Mouse (Mus musculus) erythroblast, adult 5-6 weeks (primary cell): ENCODE data around the gene Lifr. TPM values are rescaled to one million over a fixed set of nuclear protein-coding genes. Genes with fewer than 3 reads are reported as not detected.

Experiments used
- ATAC-seq: replicated peaks from 2 replicates; pipeline ENCODE4 v1.8.0; 2016; ENCODE audit warnings: moderate number of reproducible peaks, mild to moderate bottlenecking, moderate TSS enrichment, inconsistent platforms; ENCODE audit not compliant: poor library complexity, low FRiP score, severe bottlenecking
- total RNA-seq, 2 experiments: library from RNA; stranded (forward) in 1 of 2; stranded (reverse) in 1 of 2; fragments of 150-400 nt in 1 of 2; fragments of 200-764, 138-1000 nt in 1 of 2; gene quantifications; 2 replicates each; pipeline versions ENCODE4 v1.2.3 to v1.2.4; 2015 to 2017; ENCODE audit warnings: low replicate concordance in 2 of 2

The Lifr gene
- total RNA-seq, 2 experiments from 2014 or later, result 0.19 to 0.60 TPM

DNA sequence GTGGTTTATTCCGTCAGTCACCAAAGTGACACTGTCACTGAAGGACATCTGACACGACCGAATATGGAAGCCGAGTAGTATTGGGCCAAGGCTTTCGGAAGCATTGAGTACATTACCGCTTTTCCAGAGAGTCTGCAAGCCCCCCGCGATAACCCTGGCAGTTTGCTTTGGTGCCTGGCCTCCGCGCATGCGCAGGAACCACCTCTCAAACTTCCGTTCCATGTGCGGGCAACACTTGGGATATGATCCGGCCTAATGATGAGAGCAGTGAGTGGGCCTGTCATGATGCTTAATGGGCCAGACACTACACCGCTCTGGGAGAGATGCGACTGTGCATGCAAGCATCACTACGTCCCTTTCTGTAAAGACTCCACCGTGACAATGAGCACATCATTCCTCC, 59.4 kb downstream of the Lifr start:
- no peak for ATAC-seq

- ATAC-seq, result no peak
These were observed 60.2 kb downstream of the Lifr start for GRCm38 (mm10) chr15:7150591-7150990.

- ATAC-seq, result no peak
These were observed 61.8 kb downstream of the Lifr start for GRCm38 (mm10) chr15:7152116-7152760.

- ATAC-seq, result no peak
These were observed 63.8 kb downstream of the Lifr start for GRCm38 (mm10) chr15:7154010-7154736.

- no peak for ATAC-seq
These were observed 64.3 kb downstream of the Lifr start for GRCm38 (mm10) chr15:7154737-7155090.

- ATAC-seq, result no peak
These were observed 67.2 kb downstream of the Lifr start for GRCm38 (mm10) chr15:7157658-7158057.

GRCm38 (mm10) chr15:7159869-7160268, 69.5 kb downstream of the Lifr start:
- no peak for ATAC-seq

DNA sequence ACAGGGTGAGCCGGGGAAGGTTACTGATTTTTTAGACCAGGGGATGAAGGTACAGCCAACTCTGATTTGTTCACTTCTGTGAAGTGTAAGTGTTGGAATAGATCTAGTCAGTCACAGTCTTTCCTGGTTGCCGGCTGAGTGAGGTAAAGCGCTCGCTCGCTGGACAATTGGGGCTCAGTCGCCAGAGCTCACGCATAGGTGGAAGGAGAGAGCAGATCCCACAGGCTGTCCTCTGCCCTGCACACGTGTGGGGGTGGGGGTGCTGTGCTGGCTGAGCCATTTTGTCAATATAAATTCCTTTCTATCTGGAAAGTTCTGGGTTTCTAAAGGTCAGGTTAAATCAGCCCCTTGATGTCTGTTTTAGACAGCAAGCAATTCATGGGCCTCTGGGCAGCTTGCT, 69.9 kb downstream of the Lifr start:
- ATAC-seq, result no peak

GRCm38 (mm10) chr15:7163851-7164250, 73.4 kb downstream of the Lifr start:
- ATAC-seq, result no peak

- ATAC-seq, result no peak
These were observed 76.3 kb downstream of the Lifr start for GRCm38 (mm10) chr15:7166735-7167134.

DNA sequence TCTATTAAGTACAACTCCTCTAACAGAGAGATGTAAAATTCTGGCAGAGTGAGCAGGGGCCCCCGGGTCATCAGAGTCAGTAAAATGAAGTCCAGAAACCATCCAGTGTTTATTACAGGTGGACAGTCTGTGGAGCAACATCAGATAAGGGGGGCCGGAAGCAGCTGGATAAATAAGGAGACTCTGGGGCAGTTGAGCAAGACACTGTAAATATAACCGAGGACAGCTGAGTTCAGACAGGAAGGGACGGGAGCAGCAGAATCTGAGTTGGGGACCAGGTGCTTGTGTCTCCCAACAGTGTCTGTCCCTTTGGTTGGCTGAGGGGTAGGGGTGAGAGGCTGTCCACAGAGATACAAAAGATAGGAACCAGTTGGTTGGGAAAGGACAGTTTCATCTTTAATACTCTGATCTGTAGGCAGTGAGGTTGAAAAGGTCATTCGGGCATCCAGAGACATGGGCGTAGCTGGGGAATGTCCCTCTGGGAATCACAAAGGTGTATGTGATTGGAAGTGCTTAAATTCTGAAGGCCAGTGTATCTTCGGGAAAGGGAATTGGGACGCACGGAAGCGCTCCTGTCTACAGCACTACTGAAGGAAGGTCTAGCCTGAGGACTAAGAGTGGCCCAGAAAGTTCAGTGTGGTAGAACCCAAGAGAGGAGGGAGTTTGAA, 77.0 kb downstream of the Lifr start:
- ATAC-seq, result no peak

GRCm38 (mm10) chr15:7167906-7168532, 77.6 kb downstream of the Lifr start:
- no peak for ATAC-seq

DNA sequence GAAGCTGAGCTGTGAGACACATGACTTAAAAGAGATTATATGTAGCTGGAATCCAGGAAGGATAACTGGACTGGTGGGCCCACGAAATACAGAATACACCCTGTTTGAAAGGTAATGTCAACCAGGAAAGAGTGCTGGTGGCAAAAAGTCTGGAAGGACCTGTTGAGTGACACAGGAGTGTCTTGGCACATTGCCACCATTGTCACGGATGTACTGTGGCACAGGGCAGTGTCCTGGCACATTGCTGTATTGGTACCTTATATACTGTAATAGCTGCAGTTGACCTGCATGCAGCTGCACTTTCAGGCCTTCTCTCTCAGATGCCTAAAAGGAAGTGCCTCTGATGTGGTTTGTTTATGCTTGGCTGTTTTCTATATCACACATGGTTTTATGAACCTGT, 82.5 kb downstream of the Lifr start:
- no peak for ATAC-seq

DNA sequence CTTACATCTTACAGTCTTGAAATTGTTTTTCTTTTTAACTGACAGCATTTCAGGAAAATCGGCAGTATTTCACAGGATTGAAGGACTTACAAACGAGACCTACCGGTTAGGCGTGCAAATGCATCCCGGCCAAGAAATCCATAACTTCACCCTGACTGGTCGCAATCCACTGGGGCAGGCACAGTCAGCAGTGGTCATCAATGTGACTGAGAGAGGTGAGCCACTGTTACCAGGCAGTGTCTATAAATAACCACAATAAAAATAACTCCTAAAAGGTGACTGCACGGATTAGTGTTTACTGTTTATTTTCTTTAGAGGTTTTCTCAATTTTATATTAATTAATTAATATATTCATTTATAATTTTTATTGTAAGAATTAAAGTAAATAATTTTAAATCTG, 82.9 kb downstream of the Lifr start:
- ATAC-seq, result no peak

- ATAC-seq, result no peak
These were observed 83.4 kb downstream of the Lifr start for GRCm38 (mm10) chr15:7173776-7174175.

DNA sequence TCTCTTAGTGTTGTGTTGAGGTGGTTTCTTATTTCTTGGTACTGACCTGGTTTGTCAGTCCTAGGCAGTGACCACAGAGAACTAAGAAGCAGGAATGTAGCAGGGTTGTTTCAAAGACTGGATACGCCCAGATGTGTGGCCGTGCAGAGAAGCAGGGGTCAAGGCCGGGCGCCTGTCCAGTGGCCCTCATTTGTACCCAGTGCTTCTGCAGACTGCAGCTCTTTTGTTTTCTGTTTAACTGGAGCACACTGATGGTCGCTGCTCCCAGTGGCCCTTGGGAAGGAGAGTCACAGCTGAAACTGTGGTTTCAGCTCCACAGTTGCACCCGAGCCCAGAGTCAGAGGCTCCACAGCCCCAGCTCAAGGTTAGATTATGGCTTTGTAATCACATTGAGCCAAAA, 90.2 kb downstream of the Lifr start:
- ATAC-seq, result no peak

- ATAC-seq, result no peak
These were observed 97.3 kb downstream of the Lifr start for GRCm38 (mm10) chr15:7187682-7188081.

DNA sequence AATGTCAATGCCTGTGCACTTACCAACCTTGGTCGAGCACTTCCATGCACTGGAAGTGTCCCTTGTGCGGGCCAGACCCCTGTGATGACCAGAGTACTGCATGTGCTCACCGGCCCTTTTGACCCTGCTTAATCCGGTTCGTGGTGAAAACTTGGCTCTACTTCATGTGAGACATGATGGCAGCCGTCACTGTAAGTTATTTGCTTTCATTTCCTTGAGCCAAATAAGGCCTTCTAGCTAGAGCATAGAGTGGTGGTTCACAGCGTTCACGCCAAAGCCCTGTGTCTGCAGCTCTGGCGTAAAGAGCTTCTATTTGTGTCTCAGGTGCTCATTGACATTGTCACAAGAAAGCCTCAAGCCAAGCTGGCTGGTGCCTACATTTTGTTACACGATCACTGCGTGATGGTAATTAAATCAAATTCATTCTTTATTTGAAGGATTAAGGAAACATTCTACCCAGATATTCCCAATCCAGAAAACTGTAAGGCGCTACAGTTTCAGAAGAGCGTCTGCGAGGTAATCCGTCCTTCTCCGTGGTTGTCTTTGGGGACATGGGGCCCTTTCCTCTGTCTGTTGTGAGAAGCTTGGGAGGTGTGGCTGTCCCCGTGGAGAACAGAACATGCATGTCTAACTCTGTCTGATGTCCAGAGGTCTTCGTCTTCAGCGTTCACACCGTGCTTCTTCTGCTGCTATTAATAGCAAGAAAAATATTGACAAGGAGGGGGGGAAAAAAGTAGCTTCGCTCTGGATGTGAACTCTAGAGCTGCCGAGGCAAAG, 99.5 kb downstream of the Lifr start:
- ATAC-seq, result no peak

GRCm38 (mm10) chr15:7191074-7191473, 100.7 kb downstream of the Lifr start:
- no peak for ATAC-seq

DNA sequence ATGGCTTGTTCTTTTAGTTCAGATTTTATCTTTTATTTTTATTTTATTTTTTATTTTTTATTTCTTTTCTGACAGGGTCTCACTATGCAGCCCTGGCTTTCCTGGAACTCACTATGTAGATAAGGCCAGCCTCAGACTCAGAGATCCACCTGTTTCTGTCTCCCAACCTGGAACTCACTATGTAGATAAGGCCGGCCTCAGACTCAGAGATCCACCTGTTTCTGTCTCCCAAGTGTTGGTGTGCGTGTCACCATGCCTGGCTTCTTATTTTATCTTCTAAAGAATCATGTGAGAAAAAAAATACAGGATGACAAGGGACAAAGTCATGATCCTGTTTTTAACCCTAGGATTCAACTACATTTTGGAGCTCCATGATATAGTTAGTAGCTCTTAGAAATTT, 102.2 kb downstream of the Lifr start:
- ATAC-seq, result no peak
